Mouse (Mus musculus): Measurements from ENCODE around the gene Icam1.

DNA sequence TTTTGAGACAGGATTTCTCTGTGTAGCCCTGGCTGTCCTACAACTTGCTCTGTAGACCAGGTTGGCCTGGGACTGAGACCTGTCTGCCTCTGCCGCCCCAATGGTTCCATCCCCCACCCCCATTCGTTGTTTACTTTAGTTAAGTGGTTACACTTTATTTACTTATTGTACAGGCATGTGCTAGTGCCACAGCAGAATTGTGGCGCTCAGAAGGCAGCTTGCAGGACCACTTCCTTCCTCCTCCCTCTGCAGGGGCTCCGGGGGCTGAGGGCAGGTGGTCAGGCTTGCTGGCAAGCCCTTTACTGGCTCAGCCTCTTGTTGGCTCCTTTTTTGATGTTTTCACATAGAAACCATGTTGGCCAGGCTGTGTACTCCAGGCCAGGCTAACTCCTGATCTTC, 1.4 kb downstream of the Icam1 start:
- TF ChIP-seq CTCF (IDR thresholded peaks at IDR 0.05; ENCODE audit: low read depth) (no peak), EP300 (optimal IDR thresholded peaks at IDR 0.05) (no peak)

Data from stomach, postnatal 0 days (tissue).